Mouse (Mus musculus) brain, embryonic 14.5 days (tissue): ENCODE results near the gene Hspa12a.

ENCODE experiments used
- CTCF ChIP-seq: fragments of 200-500 bp; IDR thresholded peaks from 2 replicates; pipeline ENCODE4 v1.5.1; 2012; ENCODE audit warnings: inconsistent platforms, mild to moderate bottlenecking, moderate library complexity, borderline replicate concordance; ENCODE audit not compliant: insufficient read depth, insufficient read length; ENCODE audit errors: extremely low read depth
- POLR2A ChIP-seq: fragments of 200-500 bp; IDR thresholded peaks from 2 replicates; pipeline ENCODE4 v1.6.1; 2012; ENCODE audit warnings: mild to moderate bottlenecking, inconsistent platforms, borderline replicate concordance; ENCODE audit not compliant: poor library complexity, insufficient read depth, insufficient read length, severe bottlenecking; ENCODE audit errors: extremely low read depth

- no peak for TF ChIP-seq POLR2A
- TF ChIP-seq CTCF = no peak
These were observed 109.7 kb downstream of the Hspa12a start for GRCm38 (mm10) chr19:58833639-58834180.
